Mouse (Mus musculus) megakaryocyte progenitor cell, adult 5-6 weeks (primary cell): ENCODE results near the gene Ankrd13b. TPM values are rescaled to one million over a fixed set of nuclear protein-coding genes. Genes with fewer than 3 reads are reported as not detected.
A peak's percentile ranks its signal among the peaks of the same experiment; 100 is the strongest.

Experiments
- ATAC-seq: replicated peaks from 2 replicates; pipeline ENCODE4 v1.8.0; 2016; ENCODE audit warnings: mild to moderate bottlenecking, moderate TSS enrichment, inconsistent platforms; ENCODE audit not compliant: poor library complexity
- total RNA-seq, 2 experiments: library from RNA; stranded (forward) in 1 of 2; stranded (reverse) in 1 of 2; fragments of 157-497, 149-512 nt in 1 of 2; fragments of 200-1000 nt in 1 of 2; gene quantifications; 2 replicates each; pipeline versions ENCODE4 v1.2.3 to v1.2.4; 2015 to 2017

The Ankrd13b gene
- total RNA-seq, 2 experiments from 2014 or later: 5.7 to 10.4 TPM

DNA sequence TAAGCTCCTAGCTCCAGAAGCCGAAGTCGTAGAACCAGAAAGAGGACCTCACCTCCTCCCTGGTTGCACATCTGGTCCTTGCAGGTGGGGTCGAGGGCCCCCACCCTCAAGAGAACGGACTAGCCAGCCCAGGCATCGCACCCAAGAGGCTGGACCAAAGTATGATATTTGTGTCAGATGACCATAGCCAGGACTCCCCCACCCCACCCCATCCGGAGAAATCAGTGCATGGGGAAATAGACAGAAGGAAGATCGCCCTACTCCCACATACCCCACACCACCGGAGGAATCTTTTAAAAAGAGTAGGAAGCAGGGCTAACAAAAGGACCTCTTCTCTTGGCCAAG is 26.4 kb downstream of the Ankrd13b start:
- no peak for ATAC-seq

DNA sequence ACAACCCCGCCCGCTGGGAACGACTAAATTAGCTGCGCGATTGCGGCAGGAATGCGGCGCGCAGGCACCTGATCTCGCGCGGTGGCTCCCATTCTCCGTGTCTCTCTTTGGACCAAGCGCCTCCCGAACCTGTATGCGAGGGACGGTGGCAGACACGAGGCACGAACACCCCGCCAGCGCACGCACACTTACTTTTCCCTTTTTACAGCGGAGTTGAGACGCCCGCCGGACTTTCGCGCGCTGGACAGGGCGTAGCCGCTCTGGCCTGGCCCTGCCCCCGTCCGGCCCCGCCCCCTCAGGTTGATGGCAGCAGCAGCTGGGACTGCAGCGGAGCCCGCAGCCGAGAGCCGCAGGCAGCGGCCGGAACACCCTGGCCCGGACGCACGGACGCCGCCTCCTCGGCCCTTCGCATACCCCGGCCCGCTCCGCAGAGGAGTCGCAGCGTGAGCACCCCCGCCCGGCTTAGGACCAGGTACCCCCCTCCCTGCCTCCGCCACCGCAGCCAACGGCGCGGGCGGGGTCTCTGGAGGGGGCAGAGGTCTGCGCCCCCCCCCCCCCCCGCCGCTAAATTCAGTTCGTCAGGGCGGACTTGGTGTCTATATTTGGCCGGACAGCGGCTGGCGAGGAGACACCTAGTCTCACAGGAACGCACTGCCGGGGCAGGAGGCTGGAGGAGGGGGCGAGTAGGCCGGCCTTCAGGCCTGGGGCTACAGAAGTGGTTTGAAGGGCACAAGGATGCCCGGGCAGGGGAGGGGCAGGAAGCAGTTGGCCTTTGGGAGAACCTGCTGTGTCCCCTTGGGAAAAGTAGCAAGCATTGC is 27.0 kb downstream of the Ankrd13b start, which contains the start of gene Coro6:
Coro6 (plus strand) TSS at position 129 of the 818 bp plus-strand sequence.
- peak; percentile 45 for ATAC-seq

- ATAC-seq: no peak
These were observed 27.6 kb downstream of the Ankrd13b start for GRCm38 (mm10) chr11:77461856-77462255.

GRCm38 (mm10) chr11:77456866-77457265 is 32.6 kb downstream of the Ankrd13b start:
- ATAC-seq: no peak

- no peak for ATAC-seq
These were observed 33.5 kb downstream of the Ankrd13b start for GRCm38 (mm10) chr11:77455770-77456510.

- ATAC-seq: no peak
These were observed 36.1 kb downstream of the Ankrd13b start for GRCm38 (mm10) chr11:77453388-77453787.

- no peak for ATAC-seq
These were observed 37.8 kb downstream of the Ankrd13b start for GRCm38 (mm10) chr11:77451670-77452069.

DNA sequence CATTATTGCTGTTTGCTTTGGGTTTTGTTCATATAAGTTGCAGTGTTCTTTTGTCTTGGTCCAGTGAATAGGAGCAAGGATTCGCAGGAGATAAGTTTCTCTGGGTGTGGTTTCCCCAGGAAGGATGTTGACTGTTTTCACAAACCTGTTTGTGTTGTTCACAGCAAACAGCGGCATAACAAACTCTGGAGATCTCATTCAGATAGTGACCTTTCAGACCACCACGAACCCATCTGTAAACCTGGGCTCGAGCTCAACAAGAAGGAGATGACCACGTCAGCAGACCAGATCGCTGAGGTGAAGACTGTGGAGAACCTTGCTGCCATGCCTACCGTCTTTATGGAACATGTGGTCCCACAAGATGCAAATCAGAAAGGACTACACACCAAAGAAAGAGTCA is 40.3 kb downstream of the Ankrd13b start:
- no peak for ATAC-seq

- ATAC-seq: peak; percentile 81
These were observed 42.8 kb downstream of the Ankrd13b start for GRCm38 (mm10) chr11:77446628-77447041.

- ATAC-seq: no peak
These were observed 44.5 kb downstream of the Ankrd13b start for GRCm38 (mm10) chr11:77444939-77445338.

DNA sequence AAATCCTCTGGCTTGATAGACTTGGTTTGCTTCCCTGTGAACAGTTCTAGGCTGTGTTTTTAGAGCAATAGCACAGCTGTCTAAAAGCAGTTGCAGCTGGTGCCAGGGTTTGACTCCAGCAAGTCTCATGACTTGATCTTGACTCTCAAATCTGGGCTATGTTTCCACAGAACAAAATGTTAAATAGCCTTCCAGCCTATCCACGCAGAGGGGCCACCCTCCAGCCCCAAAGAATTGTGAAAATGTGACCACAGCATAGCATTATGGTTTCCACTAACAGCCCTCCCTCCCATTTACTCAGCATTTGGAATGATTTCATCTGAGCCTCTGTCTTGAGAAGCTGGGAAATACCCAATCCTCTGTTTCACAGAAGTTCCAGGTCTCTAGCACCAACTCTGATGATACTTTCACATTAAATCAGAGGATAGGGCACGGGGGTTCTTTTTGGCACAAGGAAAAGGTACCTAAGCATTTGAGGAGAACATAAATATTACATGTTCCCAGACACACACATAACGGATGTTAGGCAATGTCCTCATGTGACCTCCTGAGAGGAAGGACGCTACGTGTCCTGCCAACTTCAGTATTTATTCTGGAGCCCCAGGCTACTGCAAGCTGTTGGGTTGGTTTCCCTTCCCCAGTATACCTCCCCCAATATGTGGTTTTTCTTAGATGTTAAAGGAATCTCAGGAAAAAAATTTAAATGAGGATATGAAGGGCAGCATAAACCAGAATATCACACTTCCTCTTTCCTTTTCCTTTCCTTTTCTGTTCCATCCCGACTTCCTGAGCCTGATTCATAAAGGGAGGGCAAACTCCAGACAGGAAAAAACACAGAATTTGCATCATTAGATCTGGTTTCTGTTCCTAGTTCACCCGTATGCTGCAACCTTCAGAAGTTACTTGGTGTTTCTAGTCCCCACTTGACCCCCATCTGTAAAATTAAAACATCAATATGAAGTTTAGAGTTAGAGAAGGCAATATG is 47.0 kb downstream of the Ankrd13b start:
- ATAC-seq: peak; percentile 53

DNA sequence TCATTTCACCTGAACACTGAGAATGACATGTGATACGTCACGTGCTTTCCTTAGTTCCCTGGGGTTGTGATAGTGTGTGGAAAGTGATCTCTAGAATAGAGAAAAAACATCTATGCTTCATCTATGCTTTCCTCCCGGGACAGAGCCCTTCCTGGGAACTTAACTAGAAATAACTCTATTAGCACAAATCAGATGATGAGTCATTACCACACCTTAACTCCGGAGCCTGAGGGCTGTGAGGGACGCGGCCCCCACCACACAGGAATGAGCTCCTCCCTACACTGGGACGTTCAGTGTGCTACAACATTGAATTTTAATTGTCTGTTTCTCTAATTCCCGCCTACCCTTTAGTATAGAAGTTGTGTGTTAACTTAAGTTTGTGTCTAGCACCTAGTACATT is 48.5 kb downstream of the Ankrd13b start:
- no peak for ATAC-seq

- no peak for ATAC-seq
These were observed 49.4 kb downstream of the Ankrd13b start for GRCm38 (mm10) chr11:77440081-77440480.

GRCm38 (mm10) chr11:77437026-77437425 is 52.5 kb downstream of the Ankrd13b start:
- ATAC-seq: no peak

DNA sequence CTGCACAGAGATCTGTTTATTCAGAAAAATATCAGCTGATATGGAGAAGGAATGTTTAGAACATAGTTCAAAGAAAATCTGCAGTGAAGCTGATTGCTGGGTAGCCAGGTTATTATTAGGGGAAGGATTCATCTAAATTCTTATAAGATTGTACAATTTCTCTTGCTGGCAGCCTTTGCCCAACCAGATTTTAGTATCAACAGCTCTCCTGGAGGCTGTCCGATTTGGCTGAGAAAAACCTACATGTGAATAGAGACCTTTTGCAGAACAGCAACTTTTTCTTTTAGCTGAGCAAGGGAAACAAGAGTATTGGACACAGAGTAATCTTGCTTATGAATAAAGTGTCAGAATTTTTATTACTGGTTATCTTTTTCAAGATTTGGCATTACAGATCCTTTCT is 61.0 kb downstream of the Ankrd13b start:
- no peak for ATAC-seq

- peak; percentile 99 for ATAC-seq
These were observed 66.2 kb downstream of the Ankrd13b start for GRCm38 (mm10) chr11:77423175-77423859.
